Mouse (Mus musculus) CH12.LX (cell line): ENCODE data around the gene Inpp1. TPM values are rescaled to one million over a fixed set of nuclear protein-coding genes. Genes with fewer than 3 reads are reported as not detected.

Experiments
- DNase-seq: peaks from one replicate; pipeline ENCODE4 v3.0.0-alpha.2; 2013; ENCODE audit errors: extremely low read depth
- H3K27ac ChIP-seq: 2 replicates; pipeline ENCODE4 v1.5.1; 2012; ENCODE audit warnings: low read depth, mild to moderate bottlenecking, control low read depth, moderate library complexity; ENCODE audit not compliant: insufficient read depth
- H3K27me3 ChIP-seq: replicated peaks from 2 replicates; pipeline ENCODE3; 2012; ENCODE audit warnings: inconsistent platforms
- H3K36me3 ChIP-seq, 2 experiments: replicated peaks in 1 of 2; 2 replicates each; pipeline versions ENCODE3 to v1.6.1; 2012; ENCODE audit warnings: inconsistent platforms in 1 of 2, low read length in 1 of 2, mild to moderate bottlenecking in 1 of 2, mixed read lengths in 1 of 2, moderate library complexity in 1 of 2; ENCODE audit not compliant: control insufficient read depth in 1 of 2, insufficient read depth in 1 of 2
- H3K4me1 ChIP-seq, 2 experiments: 2 replicates each; pipeline ENCODE4 v1.6.1; 2012; ENCODE audit warnings: inconsistent platforms in 1 of 2, moderate library complexity in 1 of 2; ENCODE audit not compliant: insufficient read depth in 2 of 2, control insufficient read depth in 1 of 2
- H3K4me2 ChIP-seq: 2 replicates; pipeline ENCODE4 v1.6.1; 2012; ENCODE audit warnings: low read depth, mild to moderate bottlenecking, control low read depth; ENCODE audit not compliant: poor library complexity, insufficient read depth, severe bottlenecking
- H3K4me3 ChIP-seq, 3 experiments: fragments of 150-350 bp in 1 of 3; sonication (generic) in 1 of 3; replicated peaks in 1 of 3; 2 replicates each; pipeline versions ENCODE3 to v1.5.1; 2011 to 2012; ENCODE audit warnings: low read depth in 2 of 3, low read length in 2 of 3, mild to moderate bottlenecking in 2 of 3, moderate library complexity in 2 of 3, control low read depth in 1 of 3, improper control_type of control experiment in 1 of 3, inconsistent platforms in 1 of 3, mixed read lengths in 1 of 3; ENCODE audit not compliant: poor library complexity in 1 of 3
- H3K79me2 ChIP-seq: replicated peaks from 2 replicates; pipeline ENCODE4 v1.6.1; 2012; ENCODE audit warnings: mild to moderate bottlenecking, moderate library complexity; ENCODE audit not compliant: control insufficient read depth, poor library complexity, insufficient read depth, severe bottlenecking; ENCODE audit errors: extremely low read depth
- H3K9ac ChIP-seq: 2 replicates; pipeline ENCODE4 v1.6.1; 2012; ENCODE audit warnings: low read depth, mild to moderate bottlenecking, control low read depth, moderate library complexity; ENCODE audit not compliant: insufficient read depth
- H3K9me3 ChIP-seq: replicated peaks from 2 replicates; pipeline ENCODE3; 2012; ENCODE audit warnings: low read length, inconsistent platforms, mixed read lengths
- BHLHE40 ChIP-seq: IDR thresholded peaks from 2 replicates; pipeline ENCODE4 v1.6.1; 2011; ENCODE audit warnings: mild to moderate bottlenecking, low read depth, low read length, improper control_type of control experiment
- CHD1 ChIP-seq: IDR thresholded peaks from 2 replicates; pipeline ENCODE4 v1.6.1; 2012; ENCODE audit warnings: low read depth, low read length, improper control_type of control experiment, inconsistent platforms
- CTCF ChIP-seq, 2 experiments: IDR thresholded peaks in 1 of 2; conservative IDR thresholded peaks in 1 of 2; 2 replicates each; pipeline ENCODE4 v1.5.1; 2011 to 2012; ENCODE audit warnings: low read depth in 2 of 2, low read length in 2 of 2, improper control_type of control experiment in 1 of 2, inconsistent platforms in 1 of 2, mild to moderate bottlenecking in 1 of 2, moderate library complexity in 1 of 2
- E2F4 ChIP-seq: IDR thresholded peaks from 2 replicates; pipeline ENCODE4 v1.6.1; 2011; ENCODE audit warnings: low read depth, low read length, improper control_type of control experiment; ENCODE audit not compliant: insufficient replicate concordance
- ELF1 ChIP-seq: IDR thresholded peaks from 2 replicates; pipeline ENCODE4 v1.6.1; 2014; ENCODE audit warnings: low read depth, mild to moderate bottlenecking, inconsistent platforms, low read length, improper control_type of control experiment
- ETS1 ChIP-seq: conservative IDR thresholded peaks from 2 replicates; pipeline ENCODE4 v1.6.1; 2012; ENCODE audit warnings: low read depth, mild to moderate bottlenecking, inconsistent platforms, low read length, improper control_type of control experiment, moderate library complexity
- GABPA ChIP-seq: IDR thresholded peaks from 2 replicates; pipeline ENCODE4 v1.6.1; 2012; ENCODE audit warnings: low read depth, low read length, improper control_type of control experiment, inconsistent platforms; ENCODE audit not compliant: insufficient replicate concordance
- HCFC1 ChIP-seq: IDR thresholded peaks from 2 replicates; pipeline ENCODE4 v1.6.1; 2012; ENCODE audit warnings: low read depth, mild to moderate bottlenecking, inconsistent platforms, low read length, improper control_type of control experiment
- IRF4 ChIP-seq: IDR thresholded peaks from 2 replicates; pipeline ENCODE4 v1.6.1; 2014; ENCODE audit warnings: low read depth, mild to moderate bottlenecking, inconsistent platforms, low read length, improper control_type of control experiment
- JUND ChIP-seq: conservative IDR thresholded peaks from 2 replicates; pipeline ENCODE4 v1.6.1; 2011; ENCODE audit warnings: low read depth, low read length, improper control_type of control experiment
- MAFK ChIP-seq: IDR thresholded peaks from 2 replicates; pipeline ENCODE4 v1.6.1; 2011; ENCODE audit warnings: low read length, improper control_type of control experiment; ENCODE audit not compliant: insufficient replicate concordance
- MAX ChIP-seq: IDR thresholded peaks from 2 replicates; pipeline ENCODE4 v1.6.1; 2011; ENCODE audit warnings: low read length, improper control_type of control experiment
- MAZ ChIP-seq: IDR thresholded peaks from 2 replicates; pipeline ENCODE4 v1.6.1; 2012; ENCODE audit warnings: low read depth, mild to moderate bottlenecking, inconsistent platforms, low read length, improper control_type of control experiment, moderate library complexity
- MEF2A ChIP-seq: IDR thresholded peaks from 2 replicates; pipeline ENCODE4 v1.6.1; 2014; ENCODE audit warnings: low read depth, mild to moderate bottlenecking, inconsistent platforms, low read length, improper control_type of control experiment, borderline replicate concordance
- MXI1 ChIP-seq: IDR thresholded peaks from 2 replicates; pipeline ENCODE4 v1.6.1; 2011; ENCODE audit warnings: mild to moderate bottlenecking, low read depth, low read length, improper control_type of control experiment
- MYC ChIP-seq: IDR thresholded peaks from 2 replicates; pipeline ENCODE4 v1.6.1; 2011; ENCODE audit warnings: low read depth, mild to moderate bottlenecking, improper control_type of control experiment, low read length
- NELFE ChIP-seq: IDR thresholded peaks from 2 replicates; pipeline ENCODE4 v1.6.1; 2011; ENCODE audit warnings: low read depth, low read length, improper control_type of control experiment
- NRF1 ChIP-seq: IDR thresholded peaks from 2 replicates; pipeline ENCODE4 v1.6.1; 2014; ENCODE audit warnings: low read depth, mild to moderate bottlenecking, inconsistent platforms, low read length, improper control_type of control experiment, moderate library complexity
- PAX5 ChIP-seq: IDR thresholded peaks from 2 replicates; pipeline ENCODE4 v1.6.1; 2012; ENCODE audit warnings: low read length, inconsistent platforms, mixed read lengths
- POLR2A ChIP-seq: IDR thresholded peaks from 2 replicates; pipeline ENCODE4 v1.6.1; 2011; ENCODE audit warnings: low read depth, mild to moderate bottlenecking, improper control_type of control experiment, low read length
- POLR2AphosphoS2 ChIP-seq: IDR thresholded peaks from 2 replicates; pipeline ENCODE4 v1.6.1; 2011; ENCODE audit warnings: low read depth, low read length, improper control_type of control experiment
- RCOR1 ChIP-seq: conservative IDR thresholded peaks from 2 replicates; pipeline ENCODE4 v1.6.1; 2012; ENCODE audit warnings: low read depth, mild to moderate bottlenecking, inconsistent platforms, low read length, improper control_type of control experiment
- SIN3A ChIP-seq: IDR thresholded peaks from 2 replicates; pipeline ENCODE4 v1.6.1; 2012; ENCODE audit warnings: low read length, improper control_type of control experiment, inconsistent platforms
- SMC3 ChIP-seq: IDR thresholded peaks from 2 replicates; pipeline ENCODE4 v1.6.1; 2011; ENCODE audit warnings: low read depth, low read length, improper control_type of control experiment
- TBP ChIP-seq: conservative IDR thresholded peaks from 2 replicates; pipeline ENCODE4 v1.6.1; 2011; ENCODE audit warnings: low read depth, low read length, improper control_type of control experiment
- TCF12 ChIP-seq: IDR thresholded peaks from 2 replicates; pipeline ENCODE4 v1.6.1; 2014; ENCODE audit warnings: low read depth, mild to moderate bottlenecking, inconsistent platforms, low read length, improper control_type of control experiment
- UBTF ChIP-seq: IDR thresholded peaks from 2 replicates; pipeline ENCODE4 v1.6.1; 2012; ENCODE audit warnings: low read depth, mild to moderate bottlenecking, inconsistent platforms, low read length, improper control_type of control experiment, moderate library complexity
- USF1 ChIP-seq: IDR thresholded peaks from 2 replicates; pipeline ENCODE4 v1.6.1; 2014; ENCODE audit warnings: low read depth, mild to moderate bottlenecking, inconsistent platforms, low read length, improper control_type of control experiment
- ZC3H11A ChIP-seq: IDR thresholded peaks from 2 replicates; pipeline ENCODE4 v1.6.1; 2012; ENCODE audit warnings: low read depth, mild to moderate bottlenecking, inconsistent platforms, low read length, improper control_type of control experiment
- ZKSCAN1 ChIP-seq: IDR thresholded peaks from 2 replicates; pipeline ENCODE4 v1.6.1; 2012; ENCODE audit warnings: low read depth, inconsistent platforms, low read length, improper control_type of control experiment, borderline replicate concordance
- ZMIZ1 ChIP-seq: IDR thresholded peaks from 2 replicates; pipeline ENCODE4 v1.6.1; 2012; ENCODE audit warnings: low read depth, mild to moderate bottlenecking, inconsistent platforms, low read length, improper control_type of control experiment
- dilution Hi-C: fragments of 300-500 bp; cut with MboI; formaldehyde crosslinking; loops from 2 replicates; pipeline ENCODE4 v1.14.3; 2020; ENCODE audit warnings: low sequenced_read_pairs; ENCODE audit not compliant: extremely low pct_unique_long_range_greater_than_20kb, extremely low pct_ligation_motif_present
- in situ Hi-C: fragments of 300-500 bp; cut with MboI; formaldehyde crosslinking; loops from 3 replicates; pipeline ENCODE4 v1.14.3; 2019; ENCODE audit warnings: low sequenced_read_pairs, low pct_ligation_motif_present, low pct_unique_long_range_greater_than_20kb, mixed read lengths
- polyA plus RNA-seq: library from polyadenylated mRNA; unstranded; fragments of >175 nt; gene quantifications from 2 replicates; pipeline ENCODE4 v1.2.1, GENCODE M21; 2012; ENCODE audit warnings: low read depth; ENCODE audit not compliant: insufficient read length
- total RNA-seq, 2 experiments: library from RNA; depleted of rRNA; stranded (reverse); fragments of 300-350 nt in 1 of 2; fragments of >200 nt in 1 of 2; gene quantifications; 2 replicates each; pipeline ENCODE4 v1.2.3; 2012 to 2014

Gene Inpp1
- total and polyA plus RNA-seq, 3 experiments, result 9.2 to 14.8 (median 10.0) TPM

- in situ Hi-C loops, result loop anchor here (10.0 kb wide), 1 partner anchor 110 kb away; no protein-coding TSS in a partner anchor
- TF ChIP-seq ZMIZ1 (no peak), MAX (peak; percentile 68; the same call in 1 of the 2 replicates), HCFC1 (peak; percentile 87), RCOR1 (no peak), POLR2AphosphoS2 (0 out of 2 replicates have a peak, but pooled peaks have one; percentile 66), MAFK (no peak), IRF4 (no peak), ETS1 (no peak), GABPA (peak; percentile 34; the same call in 1 of the 2 replicates), NRF1 (no peak), POLR2A (peak; percentile 93), SMC3 (no peak), SIN3A (peak; percentile 78), USF1 (no peak), ZKSCAN1 (no peak), MYC (peak; percentile 51; the same call in 1 of the 2 replicates), TCF12 (peak; percentile 77), NELFE (peak; percentile 86), ELF1 (peak; percentile 91), MEF2A (peak; percentile 21; the same call in 1 of the 2 replicates), TBP (peak; percentile 51; the same call in 1 of the 2 replicates), PAX5 (no peak), E2F4 (no peak), BHLHE40 (peak; percentile 63), ZC3H11A (no peak), UBTF (no peak), CTCF (conservative IDR thresholded peaks at IDR 0.05 in 1 of 2, IDR thresholded peaks at IDR 0.05 in 1 of 2; ENCODE audit: low read depth in 2 of 2, low read length in 2 of 2) (0 out of 4 replicates have a peak, but pooled peaks of 1 of the 2 experiments have one; percentile 12), JUND (no peak), MXI1 (peak; percentile 84), CHD1 (no peak), MAZ (peak; percentile 97)
- TF ChIP-seq, all 38 proteins: peak for 16
- H3K9me3 ChIP-seq, result no peaks in the 10 kb centered on the region
- H3K4me3 ChIP-seq, result peak within 1 kb of the TSS; percentile 74 to 87 (median 76)
- H3K4me2 ChIP-seq, result peak within 1 kb of the TSS; percentile 90
- peaks cover 0 to 5% of the 10 kb centered on the region in 2 experiments for H3K36me3 ChIP-seq
- H3K79me2 ChIP-seq, result no peaks in the 10 kb centered on the region
- no peaks in the 10 kb centered on the region for H3K27me3 ChIP-seq
- H3K9ac ChIP-seq, result peak within 1 kb of the TSS; percentile 86
- peak; percentile 98 for DNase-seq
- dilution Hi-C loops, result no loop called here
- H3K27ac ChIP-seq, result peak within 1 kb of the TSS; percentile 18; the same call in 1 of the 2 replicates
- peaks cover 4 to 28% of the 10 kb centered on the region in 2 experiments; a peak in 3 of 4 replicates for H3K4me1 ChIP-seq
These were observed 27.5 kb upstream of the Inpp1 start, which contains the start of gene Hibch for GRCm38 (mm10) chr1:52844782-52845665. Gene Hibch (plus strand): TSS chr1:52844929.
